Mouse (Mus musculus): ENCODE data around the gene Krt86. TPM values are rescaled to one million over a fixed set of nuclear protein-coding genes. Genes with fewer than 3 reads are reported as not detected.

Gene Krt86
- 1 to 10 TPM; 4.3 to 5.9 TPM for total RNA-seq (2023)

DNA sequence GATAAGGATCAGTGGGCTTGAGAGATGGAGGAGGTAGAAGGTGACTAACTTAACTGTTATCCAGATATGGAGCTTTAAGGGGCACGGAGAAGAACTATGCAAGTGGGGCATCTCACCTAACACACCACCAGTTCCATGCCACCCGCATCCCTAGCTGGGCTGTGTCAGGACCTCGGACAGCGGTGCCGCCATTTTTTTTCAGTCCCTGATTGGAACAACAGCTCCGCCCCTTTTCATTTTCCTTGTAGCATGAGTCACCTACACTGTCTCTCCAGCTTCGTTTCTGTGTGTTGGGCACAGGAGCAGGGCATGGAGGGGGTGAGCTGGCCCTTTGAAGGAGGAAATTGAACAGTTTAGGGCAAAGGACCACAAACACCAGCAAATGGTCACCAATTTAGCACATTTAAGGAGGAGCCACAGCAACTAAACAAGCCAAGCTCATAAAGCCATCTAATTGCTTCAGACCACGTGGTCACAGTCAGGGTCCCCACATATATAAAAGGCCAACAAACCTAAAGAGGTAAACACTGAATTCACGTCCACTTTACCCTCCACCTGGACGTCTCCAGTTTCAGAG is at the start of gene Krt86:
Krt86 (plus strand) TSS at position 527 of the 577 bp plus-strand sequence.

DNA sequence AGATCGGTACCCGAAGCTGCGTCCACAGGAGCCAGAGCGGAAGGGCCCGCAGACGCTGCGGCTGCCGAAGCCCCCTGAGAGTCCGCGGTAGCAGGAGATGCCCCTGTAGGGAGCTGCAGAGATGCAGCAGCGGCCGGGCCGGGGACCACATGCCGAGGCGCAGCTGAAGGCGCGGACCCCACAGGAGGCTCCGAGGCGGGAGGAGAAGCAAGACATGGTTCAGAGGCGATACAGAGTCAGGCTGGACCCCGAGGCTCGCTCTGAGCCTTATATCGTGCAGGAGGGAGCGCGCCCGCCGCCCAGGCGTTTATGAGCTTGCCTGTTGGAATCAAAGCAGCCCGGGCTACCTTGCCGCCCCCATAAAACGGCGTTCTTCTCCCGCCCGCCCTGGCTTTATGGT is 34.7 kb upstream of the Krt86 start, which contains the start of gene Krt87:
Krt87 (minus strand) TSS at position 250 of the 400 bp plus-strand sequence.

DNA sequence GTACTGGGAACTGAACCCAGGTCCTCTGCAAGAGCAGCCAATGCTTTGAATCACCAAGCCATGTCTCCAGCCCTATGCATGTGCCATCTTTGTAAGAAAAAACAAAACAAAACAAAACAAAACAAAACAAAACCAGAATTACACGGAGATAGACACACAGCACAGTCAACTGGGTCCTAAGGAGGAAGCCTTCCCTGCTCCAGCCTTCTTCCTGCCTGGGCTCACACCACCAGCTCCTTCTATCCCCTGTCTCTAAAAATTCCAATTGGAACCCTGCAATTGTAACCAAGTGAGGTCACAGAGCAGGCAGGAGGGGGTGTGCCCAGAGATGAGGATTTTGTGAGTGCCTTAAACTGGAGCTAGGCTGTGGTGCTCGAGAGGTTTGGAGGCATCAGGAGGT is 25.8 kb upstream of the Krt86 start, which contains the start of gene Krt88:
Krt88 (plus strand) TSS at position 301 of the 400 bp plus-strand sequence.

DNA sequence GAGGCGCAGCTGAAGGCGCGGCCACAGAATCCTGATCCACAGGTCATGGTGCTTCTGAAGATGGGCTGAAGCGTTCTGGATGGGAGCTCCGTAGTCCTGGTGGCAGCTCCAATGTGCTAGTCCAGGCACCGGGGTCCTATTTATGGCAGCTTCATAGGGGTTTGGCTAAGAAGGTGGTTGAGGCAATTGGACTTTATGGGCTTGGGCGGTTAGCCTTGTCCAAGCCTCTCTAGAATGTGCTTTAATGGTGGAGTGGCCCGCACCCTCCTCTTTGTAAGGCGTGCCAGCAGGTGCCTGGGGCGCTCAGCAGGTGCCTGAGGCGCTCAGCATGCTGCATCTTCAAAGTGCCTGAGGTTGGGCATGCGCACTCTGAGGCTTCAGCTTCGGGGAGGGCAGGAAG is 9.6 kb upstream of the Krt86 start, which contains the start of gene Krt81:
Krt81 (minus strand) TSS at position 101 of the 400 bp plus-strand sequence.

DNA sequence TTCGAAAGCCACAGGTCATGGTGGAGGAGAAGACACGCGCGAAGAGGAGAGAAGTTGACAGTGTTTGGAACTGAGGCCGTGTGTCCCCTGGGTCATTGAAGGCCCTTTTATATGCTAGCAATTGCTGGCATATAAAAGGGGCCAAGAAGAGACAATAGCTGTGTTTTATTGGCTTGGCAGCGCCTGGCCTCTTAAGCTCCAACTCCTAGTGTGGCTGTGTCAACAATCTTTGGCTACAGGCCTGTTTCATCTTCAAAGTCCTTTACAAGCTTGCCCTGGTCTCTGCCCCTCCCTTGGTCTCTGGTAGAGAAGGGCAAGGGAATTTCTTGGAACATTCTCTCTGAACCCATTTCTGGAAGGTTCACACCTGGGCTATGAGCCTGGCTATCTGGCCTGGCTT is 18.2 kb downstream of the Krt86 start, which contains the start of gene Krt83:
Krt83 (minus strand) TSS at position 82 of the 400 bp plus-strand sequence.

DNA sequence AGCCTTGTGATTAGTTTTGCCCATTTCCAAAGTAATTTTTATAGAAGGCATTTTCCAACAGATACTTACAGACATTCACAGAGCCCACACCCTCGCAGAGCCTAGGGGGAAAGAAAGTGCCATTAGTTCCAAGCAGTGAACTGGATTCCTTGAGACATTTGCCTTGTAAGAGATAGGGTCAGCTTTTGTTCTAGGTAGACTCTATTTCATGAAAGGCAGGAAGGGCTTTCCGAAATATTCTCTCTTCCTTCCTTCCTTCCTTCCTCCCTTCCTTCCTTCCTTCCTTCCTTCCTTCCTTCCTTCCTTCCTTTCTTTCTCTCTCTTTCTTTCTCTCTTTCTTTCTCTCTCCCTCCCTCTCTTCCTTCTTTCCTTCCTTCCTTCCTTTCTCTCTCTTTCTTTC is 43.9 kb downstream of the Krt86 start, which contains the start of gene Gm49425:
Gm49425 (minus strand) TSS at position 101 of the 400 bp plus-strand sequence.

Other genes starting within 250 kb of the Krt86 start
- gene Grasp, start 249.3 kb upstream of the Krt86 start, total RNA-seq (2023) = 1 to 10 TPM; 1.2 to 1.7 TPM
- gene Nr4a1, start 219.2 kb upstream of the Krt86 start, total RNA-seq (2023) = 100 to 1,000 TPM; 140 to 280 TPM
- 10 to 100 TPM; 49.4 to 56.3 TPM for gene Atg101, start 189.2 kb upstream of the Krt86 start, total RNA-seq (2023)
- gene 6030408B16Rik, start 180.3 kb upstream of the Krt86 start, total RNA-seq (2023) = under 1 TPM; 0.24 to 0.26 TPM
- gene Krt80, start 103.3 kb upstream of the Krt86 start, total RNA-seq (2023) = 10 to 100 TPM; 27.7 to 29.9 TPM
- 1 to 10 TPM; 3.7 to 4.5 TPM for gene Krt7, start 62.4 kb upstream of the Krt86 start, total RNA-seq (2023)
- gene Krt87, start 34.7 kb upstream of the Krt86 start, total RNA-seq (2023) = not detected
- not detected for gene Krt88, start 25.7 kb upstream of the Krt86 start, total RNA-seq (2023)
- gene Krt81, start 9.7 kb upstream of the Krt86 start, total RNA-seq (2023) = 1 to 10 TPM in 1 of 2 experiments, under 1 TPM in 1; 0.75 to 1.9 TPM
- 10 to 100 TPM; 15.9 to 16.6 TPM for gene Krt83, start 18.0 kb downstream of the Krt86 start, total RNA-seq (2023)
- gene Gm49425, start 43.8 kb downstream of the Krt86 start, total RNA-seq (2023) = not detected
- not detected for gene Krt84, start 59.3 kb downstream of the Krt86 start, total RNA-seq (2023)
- gene Krt82, start 77.2 kb downstream of the Krt86 start, total RNA-seq (2023) = not detected
- not detected for gene Krt90, start 89.5 kb downstream of the Krt86 start, total RNA-seq (2023)
- gene Krt75, start 100.4 kb downstream of the Krt86 start, total RNA-seq (2023) = under 1 TPM; 0.64 to 0.70 TPM
- gene Gm5414, start 154.7 kb downstream of the Krt86 start, total RNA-seq (2023) = not detected
- not detected for gene Gm5478, start 173.9 kb downstream of the Krt86 start, total RNA-seq (2023)
- gene Krt6b, start 206.8 kb downstream of the Krt86 start, total RNA-seq (2023) = not detected
- not detected for gene Krt6a, start 220.8 kb downstream of the Krt86 start, total RNA-seq (2023)
- not detected for gene Krt5, start 239.4 kb downstream of the Krt86 start, total RNA-seq (2023)